Mouse (Mus musculus) midbrain, embryonic 13.5 days (tissue): ENCODE data around the gene 2700097O09Rik. TPM values are rescaled to one million over a fixed set of nuclear protein-coding genes. Genes with fewer than 3 reads are reported as not detected.

Source experiments
- ATAC-seq: fragments of 200-750 bp; cut with Nextera tagmentation; 2 replicates; pipeline ENCODE4 v1.8.0; 2017; ENCODE audit warnings: mild to moderate bottlenecking, moderate TSS enrichment, moderate library complexity
- H3K27ac ChIP-seq: fragments of 300-500 bp; sonication (generic); 2 replicates; pipeline ENCODE4 v1.5.1; 2015; ENCODE audit warnings: inconsistent platforms, mild to moderate bottlenecking, moderate library complexity
- H3K27me3 ChIP-seq: fragments of 300-500 bp; sonication (generic); 2 replicates; pipeline ENCODE4 v1.6.1; 2015; ENCODE audit warnings: mild to moderate bottlenecking, inconsistent platforms
- H3K36me3 ChIP-seq: fragments of 300-500 bp; sonication (generic); 2 replicates; pipeline ENCODE4 v1.6.1; 2015; ENCODE audit warnings: mild to moderate bottlenecking, inconsistent platforms
- H3K4me1 ChIP-seq: fragments of 300-500 bp; sonication (generic); replicated peaks from 2 replicates; pipeline ENCODE4 v1.6.1; 2015; ENCODE audit warnings: inconsistent platforms
- H3K4me2 ChIP-seq: fragments of 300-500 bp; sonication (generic); replicated peaks from 2 replicates; pipeline ENCODE4 v1.6.1; 2015; ENCODE audit warnings: moderate library complexity, mild to moderate bottlenecking, inconsistent platforms
- H3K4me3 ChIP-seq: fragments of 300-500 bp; sonication (generic); replicated peaks from 2 replicates; pipeline ENCODE4 v1.5.1; 2015; ENCODE audit warnings: mild to moderate bottlenecking, inconsistent platforms
- H3K9ac ChIP-seq: fragments of 300-500 bp; sonication (generic); replicated peaks from 2 replicates; pipeline ENCODE4 v1.6.1; 2015; ENCODE audit warnings: mild to moderate bottlenecking, inconsistent platforms
- H3K9me3 ChIP-seq: fragments of 300-500 bp; sonication (generic); 2 replicates; pipeline ENCODE4 v1.6.1; 2016; ENCODE audit warnings: mild to moderate bottlenecking, inconsistent platforms
- WGBS: fragments of 180-500 bp; shearing (Covaris S2); methylation state at CpG from one replicate; pipeline ENCODE4 v1.1.7; 2015; 5-methylcytosine and 5-hydroxymethylcytosine counted together
- polyA plus RNA-seq: library from polyadenylated mRNA; unstranded; fragments of >200 nt; fragmentation: Nextera tagmentation; extraction: Ambion mirVana; gene quantifications from 2 replicates; pipeline ENCODE4 v1.2.1, GENCODE M21; 2015

Gene 2700097O09Rik
- polyA plus RNA-seq, 1 experiment from 2014 or later, result 36.4 TPM

GRCm38 (mm10) chr12:54999016-54999690 lies 80.8 kb downstream of the 2700097O09Rik start:
- WGBS, result 86% methylated on average over 14 of the region's 14 CpGs

GRCm38 (mm10) chr12:54998411-54998810 lies 81.5 kb downstream of the 2700097O09Rik start:
- no peaks in the 10 kb centered on the region for H3K27me3 ChIP-seq
- H3K4me2 ChIP-seq, result no peak overlapping the region
- no peak for ATAC-seq
- no peaks in the 10 kb centered on the region for H3K9me3 ChIP-seq
- no peak overlapping the region for H3K4me3 ChIP-seq
- no peak overlapping the region for H3K9ac ChIP-seq
- H3K36me3 ChIP-seq, result no peaks in the 10 kb centered on the region
- H3K4me1 ChIP-seq, result no peaks in the 10 kb centered on the region
- H3K27ac ChIP-seq, result no peak overlapping the region
- WGBS, result 81% methylated on average over 5 of the region's 5 CpGs

More at GRCm38 (mm10) chr12:54999016-54999690, 80.8 kb downstream of the 2700097O09Rik start:
- Histone ChIP-seq H3K4me2 (no peak overlapping the region), H3K36me3 (no peaks in the 10 kb centered on the region), H3K4me1 (no peaks in the 10 kb centered on the region), H3K9ac (no peak overlapping the region), H3K9me3 (no peaks in the 10 kb centered on the region), H3K4me3 (no peak overlapping the region), H3K27ac (no peak overlapping the region), H3K27me3 (no peaks in the 10 kb centered on the region)
- no peak for ATAC-seq

- Histone ChIP-seq H3K27ac (no peak overlapping the region), H3K4me2 (no peak overlapping the region), H3K9ac (no peak overlapping the region), H3K36me3 (no peaks in the 10 kb centered on the region), H3K4me3 (no peak overlapping the region), H3K9me3 (no peaks in the 10 kb centered on the region), H3K4me1 (no peaks in the 10 kb centered on the region), H3K27me3 (no peaks in the 10 kb centered on the region)
- no peak for ATAC-seq
- 90% methylated on average over 6 of the region's 6 CpGs for WGBS
Observed at GRCm38 (mm10) chr12:54996979-54997474, 82.9 kb downstream of the 2700097O09Rik start.

- no peak overlapping the region for H3K4me2 ChIP-seq
Observed at GRCm38 (mm10) chr12:54995965-54996364, 83.9 kb downstream of the 2700097O09Rik start.

More at GRCm38 (mm10) chr12:54995965-54996364, 83.9 kb downstream of the 2700097O09Rik start:
- no peak for ATAC-seq
- H3K4me3 ChIP-seq, result no peak overlapping the region
- H3K4me1 ChIP-seq, result no peaks in the 10 kb centered on the region
- H3K27me3 ChIP-seq, result no peaks in the 10 kb centered on the region
- WGBS, result 82% methylated on average over 3 of the region's 3 CpGs
- H3K9me3 ChIP-seq, result no peaks in the 10 kb centered on the region
- H3K36me3 ChIP-seq, result no peaks in the 10 kb centered on the region
- no peak overlapping the region for H3K27ac ChIP-seq
- H3K9ac ChIP-seq, result no peak overlapping the region

Other genes with a start within 250 kb of the 2700097O09Rik start
- gene Cfl2, start 217.2 kb downstream of the 2700097O09Rik start, polyA plus RNA-seq, result 284 and 299 TPM in 2 replicates
- not detected in 2 replicates for gene Gm20403, start 93.6 kb downstream of the 2700097O09Rik start, polyA plus RNA-seq
- gene Baz1a, start 65.8 kb downstream of the 2700097O09Rik start, polyA plus RNA-seq, result 16.0 and 21.8 TPM in 2 replicates
- gene Srp54a, start 152 bp upstream of the 2700097O09Rik start, polyA plus RNA-seq, result 171 and 195 TPM in 2 replicates
- gene Fam177a, start 44.4 kb upstream of the 2700097O09Rik start, polyA plus RNA-seq, result 33.4 and 34.2 TPM in 2 replicates
- gene Srp54b, start 75.0 kb upstream of the 2700097O09Rik start, polyA plus RNA-seq, result 63.1 and 67.1 TPM in 2 replicates
- gene 1700047I17Rik2, start 119.5 kb upstream of the 2700097O09Rik start, polyA plus RNA-seq, result 0.35 TPM in 1 of 2 replicates, not detected in the other
- gene Srp54c, start 150.1 kb upstream of the 2700097O09Rik start, polyA plus RNA-seq, result 70.8 and 82.3 TPM in 2 replicates
- gene 1110008L16Rik, start 219.5 kb upstream of the 2700097O09Rik start, polyA plus RNA-seq, result 9.2 and 11.6 TPM in 2 replicates
- 26.9 and 29.6 TPM in 2 replicates for gene Ppp2r3c, start 222.9 kb upstream of the 2700097O09Rik start, polyA plus RNA-seq